Mouse (Mus musculus) ovary, adult 18-20 months (tissue): ENCODE data around the gene Sytl3.

Experiments used
- DNase-seq: peaks from one replicate; pipeline ENCODE4 v3.0.0; 2022; ENCODE audit warnings: low spot score, mixed read lengths

Gene Sytl3

DNA sequence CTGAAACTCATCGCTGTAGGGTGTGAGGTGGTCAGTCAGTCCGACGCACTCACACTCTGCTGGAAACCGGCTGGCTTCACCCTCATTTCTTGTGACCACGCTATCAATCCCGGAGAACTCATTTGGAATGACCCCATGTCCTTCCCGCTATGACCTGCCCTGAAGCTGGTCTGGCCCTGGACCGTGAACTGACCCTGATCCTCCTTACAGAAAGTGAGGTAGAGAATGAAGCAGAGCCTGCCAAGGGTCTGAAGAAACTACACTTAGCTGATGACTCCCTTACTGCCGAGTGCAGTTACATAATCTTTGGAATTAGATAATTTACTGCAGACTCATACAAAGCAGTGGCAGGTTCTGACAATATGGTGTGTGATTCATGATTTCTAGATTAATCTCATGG is 96.3 kb downstream of the Sytl3 start:
- DNase-seq: no peak

DNA sequence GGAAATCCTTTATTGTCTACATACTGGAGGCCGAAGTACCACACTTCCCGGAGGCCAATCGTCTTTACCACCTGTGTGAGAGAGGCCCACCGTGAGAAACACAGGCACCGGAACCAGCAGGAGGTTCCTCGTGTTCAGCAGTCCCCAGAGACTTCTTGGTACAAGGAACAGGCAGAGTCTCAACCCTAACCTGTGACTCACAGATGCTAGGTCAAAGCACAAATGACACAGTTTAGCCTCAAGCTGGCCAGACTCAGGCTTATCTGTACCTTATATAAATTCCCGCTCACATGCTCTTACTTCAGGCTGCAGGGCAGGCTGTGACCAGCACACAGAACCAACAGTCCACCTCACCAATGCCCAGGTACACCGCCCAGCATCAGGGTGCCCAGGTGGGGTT is 97.0 kb downstream of the Sytl3 start:
- DNase-seq: no peak

DNA sequence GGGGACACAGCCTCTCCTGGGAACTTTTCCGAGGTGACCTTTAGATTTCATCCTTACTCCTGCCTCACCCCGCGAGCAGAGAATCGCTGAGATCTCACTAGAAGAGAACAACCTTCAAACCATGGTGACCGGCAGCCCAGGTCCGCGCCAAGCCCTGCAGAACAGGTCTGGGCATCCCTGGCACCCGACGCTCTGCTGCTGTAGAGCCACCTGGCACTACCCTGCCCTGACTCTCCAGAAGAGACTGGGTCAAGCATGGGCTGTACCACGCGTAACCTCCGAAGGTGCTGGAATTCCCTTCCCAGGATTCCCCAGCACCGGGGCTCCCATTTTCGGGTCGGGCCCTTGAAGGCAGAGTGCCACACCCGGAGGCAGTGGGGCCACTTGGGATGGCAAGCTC is 99.0 kb downstream of the Sytl3 start:
- no peak for DNase-seq

DNA sequence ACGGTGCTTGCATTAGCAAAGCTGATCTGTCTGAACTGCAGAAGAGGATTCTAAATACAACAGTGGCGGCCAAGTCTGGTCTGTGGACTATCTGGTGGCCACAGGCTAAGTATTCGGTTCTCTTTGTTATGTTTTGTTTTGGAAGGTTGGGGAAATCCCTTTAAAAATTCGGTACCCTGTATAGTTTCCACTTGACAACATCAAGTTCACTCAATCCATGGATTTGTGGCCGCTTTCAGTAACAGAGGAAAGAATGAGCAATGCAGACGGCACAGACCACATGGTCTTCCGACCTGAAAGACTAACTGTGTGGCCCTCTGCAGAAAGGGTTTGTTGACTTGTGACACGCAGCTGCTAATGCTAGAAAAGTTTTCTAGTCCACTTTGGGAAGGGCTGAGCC is 100.0 kb downstream of the Sytl3 start:
- DNase-seq: no peak

DNA sequence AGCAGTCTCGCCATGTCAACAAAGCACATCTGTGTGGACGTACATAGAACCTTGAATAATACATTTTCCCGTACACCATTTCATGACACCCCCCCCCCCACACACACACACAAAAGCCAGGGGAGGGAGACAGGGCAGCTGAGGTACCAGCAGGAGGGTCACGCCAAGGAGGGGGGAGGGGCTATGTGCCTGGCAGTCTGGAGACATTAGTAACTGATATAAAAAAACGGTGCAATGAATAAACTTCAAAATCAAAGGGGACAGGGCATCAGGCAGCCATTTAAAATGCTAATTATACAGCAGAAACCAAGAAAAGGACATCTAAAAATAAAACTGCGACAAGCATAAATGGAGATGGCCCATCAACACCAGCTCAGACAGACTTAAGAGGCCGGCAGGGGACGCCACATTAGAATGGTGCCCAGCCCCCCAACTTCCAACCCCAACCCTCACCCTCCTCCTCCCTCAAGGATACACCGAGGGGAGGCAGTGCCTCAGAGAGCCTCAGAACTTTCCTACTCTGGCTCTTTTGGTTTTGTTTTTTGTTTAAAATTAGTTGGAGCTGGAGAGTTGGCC is 100.9 kb downstream of the Sytl3 start:
- no peak for DNase-seq

DNA sequence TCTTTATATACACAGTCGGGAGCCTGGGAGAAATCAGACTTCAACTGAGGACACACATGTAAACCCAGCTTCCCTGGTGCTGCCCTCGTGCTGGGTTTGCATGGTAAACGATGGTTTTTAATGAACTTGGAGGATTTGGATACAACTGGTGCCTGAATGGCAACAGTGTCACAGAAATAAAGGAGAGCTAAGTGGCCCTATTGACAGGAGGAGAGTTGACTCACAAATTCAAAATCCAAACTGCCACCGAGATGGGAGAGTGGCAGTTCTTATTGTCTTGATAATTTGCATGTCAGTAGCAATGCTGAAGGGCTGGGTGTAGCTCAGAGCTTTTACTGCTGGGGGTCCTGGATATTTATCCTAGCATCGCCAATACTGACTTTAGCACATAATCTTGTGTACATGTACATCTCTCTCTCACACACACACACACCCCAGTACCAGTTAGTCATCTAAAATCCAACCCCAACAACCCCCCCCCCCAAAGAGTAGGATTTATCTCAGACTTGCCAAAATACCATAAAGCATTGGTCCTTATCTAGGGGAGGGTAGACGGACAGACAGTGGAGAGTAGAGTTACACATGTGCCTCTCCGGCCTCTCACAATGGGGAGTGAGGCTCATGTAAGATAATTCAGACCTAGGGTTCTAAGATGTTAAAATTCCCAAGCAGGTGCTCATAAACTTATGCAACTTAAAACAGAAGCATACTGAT is 104.8 kb downstream of the Sytl3 start:
- no peak for DNase-seq

DNA sequence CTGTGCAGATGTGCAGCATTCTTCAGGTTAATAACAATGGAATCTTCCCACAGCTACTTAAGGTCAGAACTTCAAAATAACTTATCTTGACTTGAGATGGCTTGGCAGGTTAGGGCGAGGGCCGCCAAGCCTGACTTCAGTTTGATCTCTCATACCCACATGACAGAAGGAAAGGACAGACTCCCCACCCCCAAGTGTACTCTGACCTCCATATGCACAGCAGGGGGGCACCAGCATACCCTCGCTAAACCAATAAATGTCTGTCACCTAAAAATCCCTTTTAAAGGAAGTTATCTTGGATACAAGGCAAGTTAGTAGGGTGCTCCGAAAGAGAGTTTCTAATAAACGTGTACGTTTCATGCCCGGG is 105.3 kb downstream of the Sytl3 start:
- DNase-seq: no peak

DNA sequence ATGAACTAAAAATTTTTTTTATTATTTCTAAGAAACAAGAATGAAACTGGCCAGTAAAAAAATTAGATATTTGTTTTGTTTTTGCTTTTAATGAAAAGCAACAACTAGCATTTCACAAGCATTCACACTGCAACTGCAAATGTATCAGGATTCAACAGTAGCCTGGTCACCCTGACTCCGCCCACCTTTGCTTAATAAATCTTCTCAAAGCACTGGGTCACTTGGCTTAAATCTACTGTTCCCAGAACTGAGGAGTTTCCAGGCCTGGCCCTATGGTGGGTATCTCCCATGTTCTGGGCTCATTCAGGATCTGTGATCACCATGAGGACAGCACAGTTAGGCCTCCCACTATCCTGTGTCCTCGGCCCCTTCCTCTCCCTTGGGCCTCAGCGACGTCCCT is 105.8 kb downstream of the Sytl3 start:
- no peak for DNase-seq

DNA sequence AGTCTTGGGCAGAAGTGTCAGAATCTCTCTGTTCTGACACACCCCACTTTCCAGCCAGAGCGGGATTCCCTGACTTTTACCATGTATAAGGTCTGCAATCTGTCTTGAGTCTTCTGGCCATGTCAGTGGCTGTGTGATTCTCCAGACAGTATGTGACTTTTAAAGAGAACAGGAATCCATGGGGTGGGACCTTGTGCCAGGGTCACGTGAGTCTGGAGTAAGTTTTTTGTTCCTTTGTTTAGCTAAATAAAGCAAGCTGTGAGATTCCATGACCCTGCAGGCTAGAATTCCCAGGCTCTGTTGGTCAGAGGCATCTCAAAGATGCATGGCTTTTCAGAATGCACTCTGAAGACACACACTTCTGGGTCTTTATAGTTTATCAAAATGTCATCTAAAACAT is 107.0 kb downstream of the Sytl3 start:
- no peak for DNase-seq

DNA sequence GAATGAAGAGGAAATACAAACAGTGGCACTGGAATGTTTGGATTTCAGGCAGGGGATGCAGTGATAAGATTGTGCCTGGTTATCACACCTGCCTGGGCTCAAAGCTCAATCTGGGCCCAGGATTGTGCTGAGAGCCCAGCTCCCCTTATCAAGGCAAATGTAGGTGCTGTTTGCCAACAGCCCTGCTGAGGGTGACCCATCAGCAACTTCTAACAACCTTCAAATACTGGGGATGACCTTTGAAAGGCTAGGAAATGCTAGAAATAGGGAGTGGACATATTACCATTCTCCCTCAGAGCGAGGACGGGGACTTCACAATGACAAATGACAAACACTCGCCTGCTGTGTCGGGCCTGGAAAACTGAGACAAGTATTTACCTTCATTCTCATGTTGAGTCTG is 107.9 kb downstream of the Sytl3 start:
- no peak for DNase-seq

DNA sequence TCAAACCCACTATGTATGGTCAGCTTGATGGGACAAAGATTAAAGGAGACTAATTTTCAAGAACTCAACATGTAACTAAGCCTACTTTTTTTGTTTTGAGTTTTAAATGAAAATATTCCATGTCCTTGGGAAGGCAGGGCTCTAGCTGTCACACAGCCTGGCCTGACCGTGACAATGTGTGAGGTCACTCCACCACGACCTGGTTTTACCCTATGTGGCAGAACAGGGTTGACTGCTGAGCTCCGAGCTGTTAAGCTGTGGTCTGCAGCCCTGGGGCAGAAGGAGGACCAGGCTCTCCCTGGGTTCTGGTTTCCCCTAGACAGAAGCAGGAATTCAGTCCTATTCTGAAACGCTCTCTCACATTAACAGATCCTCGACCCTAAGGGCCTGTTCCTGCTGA is 108.9 kb downstream of the Sytl3 start:
- no peak for DNase-seq

DNA sequence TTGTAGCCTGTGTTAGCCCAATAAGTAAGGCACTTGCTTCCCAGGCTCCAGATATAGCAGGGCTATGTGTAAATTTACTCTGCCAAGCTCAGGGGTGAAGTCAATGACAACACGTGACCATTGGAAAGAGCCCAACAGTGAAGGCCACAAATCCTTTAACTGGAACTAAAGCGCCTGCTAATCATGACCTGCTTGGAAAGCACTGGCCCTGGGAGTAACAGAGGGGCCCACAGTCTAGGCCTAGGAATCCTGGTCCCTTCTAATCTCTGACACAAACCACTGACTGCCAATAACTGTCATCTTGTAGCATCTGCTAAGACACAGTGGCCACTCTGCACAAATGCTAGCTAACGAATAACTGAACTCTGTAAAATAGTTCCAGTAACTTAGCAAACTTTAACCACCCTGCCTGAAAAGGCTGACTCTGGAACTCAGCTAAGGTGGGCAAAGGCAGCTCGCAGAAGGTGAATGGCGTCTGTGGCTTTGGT is 109.5 kb downstream of the Sytl3 start:
- DNase-seq: no peak

DNA sequence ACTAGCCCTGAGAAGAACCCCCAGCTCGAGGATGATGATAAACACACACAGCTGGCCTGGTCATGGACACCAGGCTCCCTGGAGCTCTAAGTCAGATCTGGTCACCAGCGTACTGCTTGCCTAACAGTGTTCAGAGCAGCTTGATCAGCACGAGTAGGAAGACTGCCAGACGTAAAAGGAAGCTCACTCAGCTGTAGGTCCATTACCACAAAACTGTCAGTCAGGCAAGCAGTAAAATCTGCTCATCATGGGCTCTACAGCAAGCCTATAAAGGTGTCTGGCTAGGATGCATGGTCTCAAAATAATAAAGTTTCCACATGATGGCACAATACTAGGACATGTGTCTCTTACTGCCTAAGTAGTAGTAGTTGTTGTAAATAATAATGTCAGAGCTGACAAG is 110.7 kb downstream of the Sytl3 start:
- no peak for DNase-seq

DNA sequence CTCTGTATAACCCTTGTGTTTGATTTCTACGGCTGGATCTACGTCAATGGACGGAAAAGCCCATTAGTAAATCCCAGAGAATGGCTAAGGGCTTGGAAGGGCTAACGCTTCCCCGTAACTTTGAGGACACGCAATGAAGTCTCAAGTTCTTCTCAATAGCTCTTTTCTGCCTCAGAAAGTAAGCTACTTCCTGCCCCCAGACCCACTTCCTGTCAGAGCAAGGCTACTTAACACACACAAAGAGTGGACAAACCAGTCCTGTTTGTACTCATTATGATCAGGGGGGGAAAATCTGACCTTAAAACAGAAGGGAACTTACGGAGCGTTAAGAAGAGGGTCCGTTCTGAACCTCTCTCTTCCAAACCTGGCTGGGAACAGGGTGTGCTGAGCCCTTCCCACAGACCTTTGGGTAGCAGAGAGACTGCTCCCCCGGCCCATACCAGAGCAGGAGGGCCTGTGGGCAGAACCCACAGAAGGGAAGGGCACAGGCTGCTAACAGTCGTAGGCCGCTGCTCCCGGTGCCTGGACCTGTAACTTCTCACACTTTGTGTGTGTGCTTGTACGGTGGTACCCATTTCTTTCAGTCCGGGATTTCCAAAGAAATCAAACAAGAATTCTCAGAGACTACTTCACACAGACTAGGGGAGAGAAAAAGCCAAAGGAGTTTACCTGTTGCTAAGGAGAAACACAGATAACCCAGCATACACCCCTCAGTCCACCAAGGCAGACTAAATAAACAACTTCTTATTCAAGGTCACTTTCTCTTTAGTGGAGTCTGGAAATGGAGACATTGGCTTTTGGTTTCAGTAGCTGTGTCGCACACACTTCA is 113.0 kb downstream of the Sytl3 start:
- no peak for DNase-seq

DNA sequence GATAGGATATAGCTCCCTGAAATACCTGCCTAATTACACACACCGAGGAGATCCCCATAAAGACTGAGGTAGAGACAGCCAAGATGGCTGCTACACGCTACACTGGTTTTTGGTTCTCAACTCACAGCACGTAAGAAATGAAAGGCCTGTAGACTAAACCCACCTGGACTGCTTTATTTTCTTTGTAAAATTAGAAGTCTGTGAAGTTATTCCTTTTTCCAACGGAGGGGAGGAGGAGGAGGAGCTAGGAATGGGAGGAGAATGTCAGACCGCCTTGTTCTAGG is 113.5 kb downstream of the Sytl3 start:
- no peak for DNase-seq

DNA sequence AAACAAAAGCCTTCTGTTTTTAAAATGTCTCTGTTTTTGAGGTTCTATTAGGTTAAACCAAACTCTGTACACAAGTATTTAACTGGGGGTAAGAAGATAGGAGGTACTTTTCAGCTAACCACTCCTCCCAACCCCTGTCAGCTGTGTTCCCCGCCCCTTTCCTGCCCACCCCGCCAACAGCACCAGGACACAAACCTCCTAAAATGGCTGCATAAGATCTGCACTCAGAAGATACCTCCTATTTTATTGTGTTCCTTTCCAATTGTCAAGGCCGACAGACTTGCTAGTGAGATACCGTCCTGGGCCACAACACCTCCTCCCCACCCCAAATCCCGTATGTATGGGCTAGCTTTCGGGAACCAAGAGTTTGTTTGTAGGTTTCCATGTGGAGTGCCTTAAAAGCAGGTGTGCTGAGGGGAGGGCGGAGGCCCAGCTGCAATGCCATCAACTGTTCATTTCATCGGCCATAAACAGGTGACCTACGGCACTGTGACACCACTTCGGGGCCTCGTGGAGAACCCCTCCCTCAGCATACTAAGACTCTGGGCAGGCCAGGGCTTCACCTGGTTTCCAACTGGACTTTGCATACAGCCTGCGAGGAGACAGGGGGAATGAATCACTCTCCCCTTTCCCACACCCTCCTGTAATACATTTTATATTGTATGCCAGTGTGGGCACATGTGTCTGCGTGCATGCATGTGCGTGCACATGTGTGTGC is 114.5 kb downstream of the Sytl3 start:
- DNase-seq: no peak

DNA sequence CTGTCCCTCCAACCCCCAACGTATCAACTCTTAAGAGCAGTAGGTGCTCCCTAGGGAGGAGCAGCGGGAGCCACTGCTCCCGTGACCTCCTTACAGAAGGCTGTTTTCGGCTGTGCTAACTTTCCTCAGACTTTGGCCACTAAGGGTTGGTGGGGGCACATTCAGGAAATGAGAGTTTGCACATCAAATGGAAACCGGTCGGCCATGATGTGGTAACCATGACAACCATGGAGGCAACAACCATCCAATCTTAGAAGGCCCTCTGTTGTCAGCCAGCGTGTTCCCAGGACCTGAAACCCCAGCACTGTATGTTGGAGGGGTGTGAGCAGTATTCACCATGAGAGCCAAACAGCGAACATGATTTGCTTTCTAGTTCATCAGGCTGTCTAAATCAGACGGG is 116.3 kb downstream of the Sytl3 start:
- no peak for DNase-seq

DNA sequence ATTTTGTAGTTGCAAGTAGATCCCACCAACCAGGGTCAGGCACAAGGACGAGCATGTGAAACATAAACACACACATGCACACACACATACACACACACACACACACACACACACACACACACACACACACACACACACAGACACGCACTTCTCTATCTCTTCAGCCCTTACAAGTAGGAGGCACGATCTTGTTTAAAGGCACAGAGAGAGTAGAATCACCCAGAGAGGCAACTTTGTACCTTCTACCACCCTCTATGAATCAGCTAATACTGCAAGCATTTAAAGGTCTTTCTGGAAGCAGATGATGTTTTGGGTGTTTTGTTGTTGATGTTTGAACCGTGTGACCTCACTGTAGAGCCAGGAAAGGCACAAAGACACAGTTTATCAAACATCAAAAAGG is 116.8 kb downstream of the Sytl3 start:
- DNase-seq: no peak

DNA sequence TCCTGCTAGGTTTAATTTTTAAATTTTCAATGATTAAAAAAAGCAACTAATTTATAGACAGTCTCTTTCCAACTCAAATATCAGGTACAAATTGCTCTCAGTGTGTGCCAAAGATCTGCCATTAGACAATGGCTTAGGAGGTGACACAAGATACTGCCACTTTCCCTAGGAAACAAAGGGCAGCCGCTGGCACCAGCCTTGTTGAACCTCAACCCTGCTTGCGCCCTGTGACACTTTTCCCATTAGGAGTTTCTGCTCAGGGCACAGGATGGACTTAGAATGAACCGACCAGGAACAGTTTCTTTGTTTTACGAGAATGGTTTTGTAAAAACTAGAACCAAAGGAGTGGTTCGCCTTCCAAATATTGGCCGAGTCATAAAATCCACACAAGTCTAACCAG is 117.2 kb downstream of the Sytl3 start:
- DNase-seq: no peak

DNA sequence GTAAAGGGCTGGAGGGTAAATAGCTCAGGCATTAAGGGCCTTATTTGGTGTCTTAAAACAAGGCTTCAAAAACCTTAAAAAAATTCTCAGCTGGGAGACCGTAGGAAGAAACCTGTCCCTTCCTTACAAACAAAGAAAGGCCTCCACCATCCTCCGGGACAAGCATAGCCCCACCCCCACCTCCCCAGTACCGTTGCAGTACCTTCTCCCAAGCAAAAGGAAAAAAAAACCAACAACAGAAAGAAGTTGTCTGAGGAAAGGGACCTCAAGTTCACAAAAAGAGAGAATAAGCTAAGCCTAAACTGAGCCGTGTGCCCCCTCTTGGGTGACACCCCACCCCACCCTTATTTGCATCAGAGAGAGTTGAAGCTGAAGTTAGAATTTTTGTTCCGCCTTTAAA is 117.7 kb downstream of the Sytl3 start:
- no peak for DNase-seq

DNA sequence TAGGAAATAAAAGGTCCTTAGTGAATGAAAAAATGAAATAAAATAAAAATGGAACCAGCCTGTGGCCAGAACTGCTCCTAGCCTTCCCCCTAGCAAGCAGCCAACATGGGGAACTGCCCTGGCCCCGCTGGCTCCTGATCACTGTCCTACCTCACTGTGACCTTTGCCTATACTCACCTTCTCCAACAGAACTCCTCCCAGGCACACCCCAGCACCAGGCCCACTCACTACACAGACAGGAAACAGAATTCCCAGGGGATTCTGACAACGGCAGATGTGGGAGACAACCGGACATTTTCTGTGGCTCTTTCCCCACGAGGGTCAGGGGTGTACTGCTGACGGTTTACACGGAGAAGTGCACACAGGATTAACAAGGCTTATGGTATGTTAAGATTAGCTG is 118.2 kb downstream of the Sytl3 start:
- DNase-seq: no peak

DNA sequence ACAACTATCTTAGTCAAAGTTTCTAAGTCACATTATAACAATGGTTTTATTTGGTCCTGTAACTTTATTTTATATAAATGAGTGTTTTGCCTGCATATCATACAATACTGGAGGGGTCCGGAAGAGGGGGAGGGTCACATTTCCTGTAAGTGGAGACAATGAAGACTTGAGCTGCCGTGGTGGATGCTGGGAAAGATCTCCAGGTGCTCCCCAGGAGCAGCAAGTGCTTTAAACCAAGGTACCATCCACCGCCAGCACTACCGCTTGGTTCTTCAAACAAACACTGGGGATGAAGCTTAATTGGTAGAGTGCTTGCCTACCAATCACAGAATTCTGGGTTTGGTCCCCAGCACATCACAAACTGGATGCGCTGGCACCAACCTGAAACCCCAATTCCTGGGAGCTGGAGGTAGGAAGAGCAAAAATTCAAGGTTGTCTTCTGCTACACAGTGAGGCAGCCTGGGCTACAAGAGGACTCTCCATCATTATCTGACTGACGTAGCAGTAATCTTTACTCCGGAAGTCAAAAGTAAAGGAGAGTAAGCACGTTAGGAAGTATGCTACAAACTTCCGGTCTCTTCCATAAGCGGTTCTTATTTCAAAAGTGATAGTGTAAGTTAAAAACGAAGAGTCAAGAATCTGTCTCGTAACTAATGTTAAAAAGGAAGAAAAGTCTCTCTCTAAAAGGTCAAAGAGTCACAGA is 118.9 kb downstream of the Sytl3 start:
- no peak for DNase-seq
